Comparison of ENCODE assay signal across 20 mouse cellular contexts in genomic region chr12:84766113-84766735, GRCm38 (mm10). TPM values are rescaled to one million over a fixed set of nuclear protein-coding genes. Genes with fewer than 3 reads are reported as not detected.
DNase-seq lines count a peak whose midpoint lies in the region; ATAC-seq and TF ChIP-seq lines count a peak whose summit lies in the region.
"Had no signal": no experiment of that assay in that cellular context is flagged by ENCODE, and none has a peak within 500 bp of the region (broad histone marks: within the 10 kb centered on the region; RNA-seq: fewer than 3 reads in every experiment).

No protein-coding gene starts in this region.

- H3K4me2 ChIP-seq in heart, embryonic 13.5 days, result no peak overlapping the region
- no peak overlapping the region for H3K4me2 ChIP-seq in kidney, postnatal 0 days (ENCODE audit: low read length)
- no peak overlapping the region for H3K4me2 ChIP-seq in intestine, embryonic 16.5 days (ENCODE audit: low read depth, low read length)
- H3K4me2 ChIP-seq: embryonic facial prominence, embryonic 12.5 days; hindbrain, embryonic 13.5 days had no signal

- peaks cover 23% of the 10 kb centered on the region for H3K4me1 ChIP-seq in heart, embryonic 13.5 days
- 0 out of 2 replicates have a peak, but pooled peaks cover 7% of the 10 kb centered on the region for H3K4me1 ChIP-seq in kidney, postnatal 0 days (replicated peaks; ENCODE audit: insufficient read depth, low read length)
- H3K4me1 ChIP-seq in intestine, embryonic 16.5 days (ENCODE audit: control insufficient read depth, insufficient read depth, low read length), result peaks cover 18% of the 10 kb centered on the region

- WGBS in heart, embryonic 13.5 days, result 60% methylated on average over 5 of the region's 5 CpGs
- 52% methylated on average over 5 of the region's 5 CpGs for WGBS in kidney, postnatal 0 days
- 61% methylated on average over 5 of the region's 5 CpGs for WGBS in intestine, embryonic 16.5 days

- DNase-seq in heart, postnatal 14 days, result no peak
- DNase-seq in kidney, postnatal 0 days (ENCODE audit: low spot score), result peak; percentile 57
- no peak for DNase-seq in kidney, adult 9 months
- peak; percentile 50 for DNase-seq in NIH3T3 (ENCODE audit: low read depth)
- no peak for DNase-seq in spleen, postnatal 36 days (ENCODE audit: low spot score in 2 of 2)
- no peak for DNase-seq in left cerebral cortex, postnatal 36 days (ENCODE audit: low spot score in 2 of 2)
- DNase-seq: adrenal gland, postnatal 36 days; cerebellum, adult 9-10 months; heart, adult 18-20 months; kidney, postnatal 14 days; layer of hippocampus, adult 9-11 months; lung, adult 2 months; right cerebral cortex, adult 18-20 months; spleen, adult 18-20 months; thymus, postnatal 14 days had no signal

- H3K4me3 ChIP-seq in heart, embryonic 13.5 days, result no peak overlapping the region
- H3K4me3 ChIP-seq in kidney, postnatal 0 days (replicated peaks; ENCODE audit: low read depth, low read length), result no peak overlapping the region
- no peak overlapping the region for H3K4me3 ChIP-seq in intestine, embryonic 16.5 days (ENCODE audit: low read length)
- H3K4me3 ChIP-seq: embryonic facial prominence, embryonic 12.5 days; hindbrain, embryonic 13.5 days had no signal

- no peak overlapping the region for H3K9ac ChIP-seq in heart, embryonic 13.5 days
- no peak overlapping the region for H3K9ac ChIP-seq in kidney, postnatal 0 days (ENCODE audit: low read depth, low read length)
- H3K9ac ChIP-seq in intestine, embryonic 16.5 days (ENCODE audit: low read depth, low read length), result 0 out of 2 replicates have a peak overlapping the region, but pooled peaks have one; percentile 15
- H3K9ac ChIP-seq: embryonic facial prominence, embryonic 12.5 days; hindbrain, embryonic 13.5 days had no signal

- 0 out of 2 replicates have a peak overlapping the region, but pooled peaks have one; percentile 8 for H3K27ac ChIP-seq in heart, embryonic 13.5 days (replicated peaks)
- H3K27ac ChIP-seq in kidney, postnatal 0 days, result no peak overlapping the region
- H3K27ac ChIP-seq in intestine, embryonic 16.5 days (ENCODE audit: low read length), result peak overlapping the region; percentile 65; the same call in 1 of the 2 replicates
- H3K27ac ChIP-seq: embryonic facial prominence, embryonic 12.5 days; hindbrain, embryonic 13.5 days had no signal

- TF ChIP-seq CTCF in kidney, postnatal 0 days (IDR thresholded peaks at IDR 0.05; ENCODE audit: low read depth), result no peak

- peaks cover 53% of the 10 kb centered on the region for H3K36me3 ChIP-seq in heart, embryonic 13.5 days
- peaks cover 13% of the 10 kb centered on the region for H3K36me3 ChIP-seq in kidney, postnatal 0 days (ENCODE audit: insufficient read depth, low read length)
- peaks cover 6% of the 10 kb centered on the region for H3K36me3 ChIP-seq in intestine, embryonic 16.5 days (ENCODE audit: control insufficient read depth, insufficient read depth, low read length)

- no peak for ATAC-seq in heart, embryonic 13.5 days (ENCODE audit: extremely low read depth, insufficient number of reproducible peaks, low FRiP score, low TSS enrichment)
- ATAC-seq in kidney, postnatal 0 days (replicated peaks; ENCODE audit: low FRiP score, low read depth), result no peak; the same call in 1 of the 2 replicates
- peak; percentile 75 for ATAC-seq in intestine, embryonic 16.5 days
- ATAC-seq: forebrain, embryonic 16.5 days had no signal

- no peaks in the 10 kb centered on the region for H3K9me3 ChIP-seq in heart, embryonic 13.5 days
- H3K9me3 ChIP-seq in kidney, postnatal 0 days (replicated peaks; ENCODE audit: low read length), result no peaks in the 10 kb centered on the region
- H3K9me3 ChIP-seq in intestine, embryonic 16.5 days (ENCODE audit: control insufficient read depth, low read length), result no peaks in the 10 kb centered on the region
- H3K9me3 ChIP-seq: embryonic facial prominence, embryonic 12.5 days; hindbrain, embryonic 13.5 days had no signal

- H3K27me3 ChIP-seq in heart, embryonic 13.5 days (replicated peaks), result no peaks in the 10 kb centered on the region
- H3K27me3 ChIP-seq in kidney, postnatal 0 days (ENCODE audit: insufficient read depth, low read length), result no peaks in the 10 kb centered on the region
- H3K27me3 ChIP-seq in intestine, embryonic 16.5 days (replicated peaks; ENCODE audit: control insufficient read depth, insufficient read depth, low read length), result no peaks in the 10 kb centered on the region
- H3K27me3 ChIP-seq: embryonic facial prominence, embryonic 12.5 days; hindbrain, embryonic 13.5 days had no signal

- intact Hi-C loops in heart, postnatal 14 days (cut with DNase I), result no loop called here
- intact Hi-C loops in left cerebral cortex, postnatal 36 days (cut with DNase I), result no loop called here

RNA-seq across cellular contexts. Expression of gene Npc2, which starts 6.7 kb away (rescaled TPM):
- polyA plus RNA-seq in heart, embryonic 13.5 days (2015; fragmentation: Nextera tagmentation; extraction: Ambion mirVana), result 55.8 and 60.1 TPM in 2 replicates
- total RNA-seq in heart, postnatal 14 days (2021), result 10 to 100 TPM; 30.8 to 32.7 TPM
- 70.5 and 75.7 TPM in 2 replicates for polyA plus RNA-seq in kidney, postnatal 0 days (2015; fragmentation: Nextera tagmentation; extraction: Ambion mirVana)
- 88.4 and 93.4 TPM in 2 replicates for polyA plus RNA-seq in intestine, embryonic 16.5 days (2015; fragmentation: Nextera tagmentation; extraction: Ambion mirVana)
- total RNA-seq in left cerebral cortex, postnatal 36 days (2021), result 10 to 100 TPM; 28.4 to 28.8 TPM

RNA-seq across cellular contexts. Expression of gene Isca2, which starts 6.8 kb away (rescaled TPM):
- polyA plus RNA-seq in heart, embryonic 13.5 days (2015; fragmentation: Nextera tagmentation; extraction: Ambion mirVana), result 133 and 148 TPM in 2 replicates
- 10 to 100 TPM; 71.2 to 73.3 TPM for total RNA-seq in heart, postnatal 14 days (2021)
- 152 and 168 TPM in 2 replicates for polyA plus RNA-seq in kidney, postnatal 0 days (2015; fragmentation: Nextera tagmentation; extraction: Ambion mirVana)
- 142 and 150 TPM in 2 replicates for polyA plus RNA-seq in intestine, embryonic 16.5 days (2015; fragmentation: Nextera tagmentation; extraction: Ambion mirVana)
- total RNA-seq in left cerebral cortex, postnatal 36 days (2021), result 10 to 100 TPM; 52.5 to 58.6 TPM

Comparison
In these comparisons a context has a peak if more than half of its experiments do, and no peak if none do; other contexts are left out.
1. DNase-seq: peak in kidney, postnatal 0 days (single experiment) and NIH3T3 (single experiment); none in heart, postnatal 14 days (0 of 2), kidney, adult 9 months (single experiment), spleen, postnatal 36 days (0 of 2) and left cerebral cortex, postnatal 36 days (0 of 2).